Mouse (Mus musculus): Measurements from ENCODE around the gene Slc50a1. TPM values are rescaled to one million over a fixed set of nuclear protein-coding genes. Genes with fewer than 3 reads are reported as not detected.

The Slc50a1 gene
- total and polyA plus RNA-seq, 3 experiments: 22.5 to 45.9 TPM; not detected in 1

- TF ChIP-seq POLR2AphosphoS2 (IDR thresholded peaks at IDR 0.05; ENCODE audit: low read length) (no peak), RCOR1 (IDR thresholded peaks at IDR 0.05; ENCODE audit: low read depth, low read length) (no peak), CHD1 (IDR thresholded peaks at IDR 0.05; ENCODE audit: low read depth, low read length) (no peak), POLR2A (IDR thresholded peaks at IDR 0.05; ENCODE audit: control insufficient read depth in 1 of 2, insufficient read depth in 1 of 2, low read depth in 1 of 2, low read length in 2 of 2, poor library complexity in 1 of 2) (no peak), POLR2AphosphoS5 (IDR thresholded peaks at IDR 0.05; ENCODE audit: borderline replicate concordance, low read depth, low read length) (no peak), NELFE (IDR thresholded peaks at IDR 0.05; ENCODE audit: low read depth, low read length) (no peak), BHLHE40 (IDR thresholded peaks at IDR 0.05; ENCODE audit: borderline replicate concordance, low read depth, low read length) (no peak), GATA1 (IDR thresholded peaks at IDR 0.05; ENCODE audit: low read depth, low read length) (no peak), USF2 (IDR thresholded peaks at IDR 0.05; ENCODE audit: borderline replicate concordance in 1 of 2, insufficient read depth in 1 of 2, low read depth in 1 of 2, low read length in 2 of 2) (no peak), ZNF384 (IDR thresholded peaks at IDR 0.05; ENCODE audit: low read depth, low read length) (no peak), MAFK (IDR thresholded peaks at IDR 0.05; ENCODE audit: borderline replicate concordance, low read depth, low read length) (no peak), MXI1 (IDR thresholded peaks at IDR 0.05; ENCODE audit: low read depth, low read length) (no peak), USF1 (IDR thresholded peaks at IDR 0.05; ENCODE audit: low read depth, low read length) (no peak), UBTF (IDR thresholded peaks at IDR 0.05; ENCODE audit: borderline replicate concordance, insufficient read depth, low read depth, low read length) (no peak), MAX (IDR thresholded peaks at IDR 0.05; ENCODE audit: low read length) (no peak), ETS1 (IDR thresholded peaks at IDR 0.05; ENCODE audit: low read depth, low read length) (no peak), SIN3A (IDR thresholded peaks at IDR 0.05; ENCODE audit: low read length) (no peak), MEF2A (IDR thresholded peaks at IDR 0.05; ENCODE audit: extremely low read depth, insufficient replicate concordance, low read depth, low read length, poor library complexity, severe bottlenecking) (no peak), GABPA (IDR thresholded peaks at IDR 0.05; ENCODE audit: low read depth, low read length) (no peak), TBP (IDR thresholded peaks at IDR 0.05; ENCODE audit: low read depth, low read length) (no peak)
- no peaks in the 10 kb centered on the region for H3K27me3 ChIP-seq (ENCODE audit: control insufficient read depth in 1 of 2, insufficient read depth in 2 of 2, low read length in 2 of 2)
Observed at GRCm38 (mm10) chr3:89238494-89238893, 31.9 kb downstream of the Slc50a1 start.

GRCm38 (mm10) chr3:89237682-89238081, 32.7 kb downstream of the Slc50a1 start:
- no peak for TF ChIP-seq MEF2A (IDR thresholded peaks at IDR 0.05; ENCODE audit: extremely low read depth, insufficient replicate concordance, low read depth, low read length, poor library complexity, severe bottlenecking)
- no peak for TF ChIP-seq HCFC1 (IDR thresholded peaks at IDR 0.05; ENCODE audit: low read depth, low read length)
- TF ChIP-seq SIN3A (IDR thresholded peaks at IDR 0.05; ENCODE audit: low read length): no peak
- no peak for TF ChIP-seq CHD1 (IDR thresholded peaks at IDR 0.05; ENCODE audit: low read depth, low read length)
- TF ChIP-seq POLR2A (IDR thresholded peaks at IDR 0.05; ENCODE audit: control insufficient read depth in 1 of 2, insufficient read depth in 1 of 2, low read depth in 1 of 2, low read length in 2 of 2, poor library complexity in 1 of 2): no peak
- TF ChIP-seq ETS1 (IDR thresholded peaks at IDR 0.05; ENCODE audit: low read depth, low read length): no peak
- TF ChIP-seq MYB (IDR thresholded peaks at IDR 0.05; ENCODE audit: low read depth, low read length): no peak
- H3K9ac ChIP-seq (ENCODE audit: control insufficient read depth, low read depth, low read length, poor library complexity, severe bottlenecking): no peak overlapping the region
- no peaks in the 10 kb centered on the region for H3K27me3 ChIP-seq (ENCODE audit: control insufficient read depth in 1 of 2, insufficient read depth in 2 of 2, low read length in 2 of 2)
- H3K36me3 ChIP-seq (ENCODE audit: control insufficient read depth in 1 of 2, insufficient read depth in 2 of 2, low read length in 2 of 2): peaks cover 0 to 12% of the 10 kb centered on the region in 2 experiments; a peak in 3 of 4 replicates
- H3K4me1 ChIP-seq (ENCODE audit: control insufficient read depth in 1 of 2, insufficient read depth in 2 of 2, low read length in 2 of 2): peaks cover 5 to 18% of the 10 kb centered on the region in 2 experiments; a peak in 3 of 4 replicates
- H3K4me3 ChIP-seq (ENCODE audit: control insufficient read depth in 1 of 2, insufficient read depth in 1 of 2, low read depth in 2 of 2, low read length in 2 of 2): no peak overlapping the region
- no peaks in the 10 kb centered on the region for H3K79me2 ChIP-seq (ENCODE audit: control insufficient read depth, insufficient read depth, low read length, poor library complexity)
- no peaks in the 10 kb centered on the region for H3K9me3 ChIP-seq (replicated peaks; ENCODE audit: insufficient read depth, low read length)
- no peak for DNase-seq (ENCODE audit: low read depth, low spot score)
- H3K27ac ChIP-seq (ENCODE audit: control insufficient read depth, low read depth, low read length): no peak overlapping the region

More at GRCm38 (mm10) chr3:89238494-89238893, 31.9 kb downstream of the Slc50a1 start:
- Histone ChIP-seq H3K36me3 (ENCODE audit: control insufficient read depth in 1 of 2, insufficient read depth in 2 of 2, low read length in 2 of 2) (peaks cover 0 to 6% of the 10 kb centered on the region in 2 experiments; a peak in 3 of 4 replicates), H3K79me2 (ENCODE audit: control insufficient read depth, insufficient read depth, low read length, poor library complexity) (no peaks in the 10 kb centered on the region), H3K4me3 (ENCODE audit: control insufficient read depth in 1 of 2, insufficient read depth in 1 of 2, low read depth in 2 of 2, low read length in 2 of 2) (no peak overlapping the region), H3K9me3 (replicated peaks; ENCODE audit: insufficient read depth, low read length) (no peaks in the 10 kb centered on the region), H3K4me1 (ENCODE audit: control insufficient read depth in 1 of 2, insufficient read depth in 2 of 2, low read length in 2 of 2) (peaks cover 3 to 11% of the 10 kb centered on the region in 2 experiments; a peak in 3 of 4 replicates), H3K9ac (ENCODE audit: control insufficient read depth, low read depth, low read length, poor library complexity, severe bottlenecking) (no peak overlapping the region), H3K27ac (ENCODE audit: control insufficient read depth, low read depth, low read length) (no peak overlapping the region)
- DNase-seq (ENCODE audit: low read depth, low spot score): no peak

Data from MEL (cell line).